Mouse (Mus musculus) liver, embryonic 16.5 days (tissue): ENCODE results near the gene Sult1e1. TPM values are rescaled to one million over a fixed set of nuclear protein-coding genes. Genes with fewer than 3 reads are reported as not detected.

Experiments used
- ATAC-seq: fragments of 200-750 bp; cut with Nextera tagmentation; 2 replicates; pipeline ENCODE4 v1.8.0; 2017; ENCODE audit warnings: low read depth, mild to moderate bottlenecking, moderate number of reproducible peaks, moderate library complexity
- H3K27ac ChIP-seq: fragments of 300-500 bp; sonication (generic); 2 replicates; pipeline ENCODE4 v1.5.1; 2014; ENCODE audit warnings: mild to moderate bottlenecking, low read length
- H3K27me3 ChIP-seq: fragments of 300-500 bp; sonication (generic); 2 replicates; pipeline ENCODE4 v1.6.1; 2014; ENCODE audit warnings: low read depth, low read length, mixed read lengths; ENCODE audit not compliant: control insufficient read depth, insufficient read depth
- H3K36me3 ChIP-seq: fragments of 300-500 bp; sonication (generic); 2 replicates; pipeline ENCODE4 v1.6.1; 2014; ENCODE audit warnings: mild to moderate bottlenecking; ENCODE audit not compliant: control insufficient read depth, insufficient read depth
- H3K4me1 ChIP-seq: fragments of 300-500 bp; sonication (generic); 2 replicates; pipeline ENCODE4 v1.6.1; 2014; ENCODE audit warnings: low read depth, low read length, mixed read lengths; ENCODE audit not compliant: control insufficient read depth
- H3K4me2 ChIP-seq: fragments of 300-500 bp; sonication (generic); 2 replicates; pipeline ENCODE4 v1.6.1; 2014; ENCODE audit warnings: low read depth, low read length, mixed read lengths
- H3K4me3 ChIP-seq: fragments of 300-500 bp; sonication (generic); 2 replicates; pipeline ENCODE4 v1.5.1; 2014; ENCODE audit warnings: low read depth, mild to moderate bottlenecking, low read length
- H3K9ac ChIP-seq: fragments of 300-500 bp; sonication (generic); 2 replicates; pipeline ENCODE4 v1.6.1; 2014; ENCODE audit warnings: low read depth, low read length
- H3K9me3 ChIP-seq: fragments of 300-500 bp; sonication (generic); replicated peaks from 2 replicates; pipeline ENCODE4 v1.6.1; 2016; ENCODE audit warnings: low read length; ENCODE audit not compliant: control insufficient read depth
- WGBS: fragments of 180-500 bp; shearing (Covaris S2); extraction: QIAGEN DNeasy Blood & Tissue Kit; methylation state at CpG from one replicate; pipeline ENCODE4 v1.1.7; 2014; ENCODE audit not compliant: insufficient replicate concordance; 5-methylcytosine and 5-hydroxymethylcytosine counted together
- polyA plus RNA-seq: library from polyadenylated mRNA; unstranded; fragments of >200 nt; fragmentation: Nextera tagmentation; extraction: Ambion mirVana; gene quantifications from 2 replicates; pipeline ENCODE4 v1.2.1, GENCODE M21; 2015

The Sult1e1 gene
- not detected in 2 replicates for polyA plus RNA-seq

DNA sequence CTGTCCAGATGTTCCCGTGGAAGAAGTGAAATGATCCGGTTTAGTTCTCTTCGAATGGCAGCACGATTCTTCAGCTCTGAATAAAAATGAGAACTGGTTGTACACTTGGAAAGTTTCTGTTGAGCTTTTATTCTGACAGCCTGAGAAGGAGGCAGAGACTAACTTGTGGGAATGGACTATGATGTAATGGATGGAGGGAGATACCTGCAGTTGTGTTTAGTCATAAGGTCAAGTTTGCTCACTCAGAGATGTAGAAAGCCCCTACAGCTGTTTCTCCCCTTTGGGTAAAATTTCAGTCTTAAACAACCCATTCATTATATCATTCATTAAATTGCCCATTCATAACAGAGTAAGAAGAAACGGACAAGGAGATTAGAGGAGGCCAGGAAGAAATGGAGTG, at the start of gene Sult1e1:
TSS of gene Sult1e1 (minus strand) at position 101 of the 400 bp plus-strand sequence.
- Histone ChIP-seq H3K9ac (no peak within 1 kb of the TSS), H3K27ac (no peak within 1 kb of the TSS), H3K36me3 (no peaks in the 10 kb centered on the region), H3K9me3 (no peaks in the 10 kb centered on the region), H3K27me3 (no peaks in the 10 kb centered on the region), H3K4me3 (no peak within 1 kb of the TSS), H3K4me1 (no peaks in the 10 kb centered on the region), H3K4me2 (no peak within 1 kb of the TSS)
- no peak for ATAC-seq
- WGBS: 62% methylated on average over 5 of the region's 5 CpGs

- Histone ChIP-seq H3K36me3 (no peaks in the 10 kb centered on the region), H3K27me3 (no peaks in the 10 kb centered on the region), H3K27ac (no peak overlapping the region), H3K4me3 (no peak overlapping the region), H3K4me1 (no peaks in the 10 kb centered on the region), H3K9me3 (no peaks in the 10 kb centered on the region), H3K9ac (no peak overlapping the region), H3K4me2 (no peak overlapping the region)
- ATAC-seq: no peak
Measured at GRCm38 (mm10) chr5:87622681-87623080, 31.3 kb upstream of the Sult1e1 start.

DNA sequence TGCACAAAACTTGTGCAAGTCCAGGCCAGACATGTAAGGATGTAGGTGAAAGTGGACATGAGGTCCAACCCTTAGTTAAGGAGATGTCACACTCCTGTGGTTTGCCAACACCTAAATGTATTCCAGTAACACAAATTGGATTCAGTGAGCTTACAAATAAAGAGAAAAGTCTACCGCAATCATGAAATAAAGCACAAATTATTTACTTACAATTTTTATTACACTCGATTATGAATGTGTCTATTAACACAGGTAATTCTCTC, 23.7 kb upstream of the Sult1e1 start:
- WGBS: 75% methylated on average over 2 of the region's 2 CpGs
- Histone ChIP-seq H3K36me3 (no peaks in the 10 kb centered on the region), H3K4me2 (no peak overlapping the region), H3K27me3 (no peaks in the 10 kb centered on the region), H3K4me3 (no peak overlapping the region), H3K9me3 (no peaks in the 10 kb centered on the region), H3K4me1 (no peaks in the 10 kb centered on the region), H3K27ac (no peak overlapping the region), H3K9ac (no peak overlapping the region)
- ATAC-seq: no peak

DNA sequence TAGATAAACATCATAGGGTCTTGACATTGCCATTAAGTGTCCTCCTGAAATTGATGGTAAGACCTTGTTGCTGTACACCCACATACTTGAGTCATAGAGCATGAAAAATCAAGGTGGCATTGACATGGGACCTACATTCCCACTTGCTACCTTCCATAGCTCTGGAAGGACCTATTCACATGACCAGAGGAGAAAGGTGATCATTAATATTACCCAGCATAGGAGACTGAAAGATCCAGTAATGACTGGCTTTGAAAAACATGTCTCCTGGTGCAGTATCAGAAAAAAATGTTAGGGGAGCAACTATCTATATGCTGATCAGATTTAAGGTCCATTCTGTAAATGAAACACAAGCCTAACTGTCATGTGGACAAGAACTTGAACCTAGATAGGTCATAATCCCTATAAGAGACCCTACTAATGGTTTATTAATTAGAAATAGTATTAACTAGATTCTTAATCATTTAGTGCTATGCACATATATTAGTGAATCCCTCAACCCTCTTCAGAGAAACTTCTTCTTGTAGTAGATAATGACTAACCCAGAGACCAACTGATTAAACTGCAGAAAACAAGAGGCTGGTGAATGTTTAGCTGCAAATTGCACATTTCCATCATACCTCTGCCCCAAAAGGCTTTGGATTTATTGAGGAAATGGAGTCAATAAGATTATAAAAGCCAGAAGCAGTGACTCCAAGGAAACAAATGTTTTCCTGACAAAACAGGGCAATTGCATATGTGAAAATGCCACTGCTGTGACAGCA, 23.2 kb upstream of the Sult1e1 start:
- Histone ChIP-seq H3K4me3 (no peak overlapping the region), H3K36me3 (no peaks in the 10 kb centered on the region), H3K4me2 (no peak overlapping the region), H3K27me3 (no peaks in the 10 kb centered on the region), H3K4me1 (no peaks in the 10 kb centered on the region), H3K9ac (no peak overlapping the region), H3K27ac (no peak overlapping the region), H3K9me3 (no peaks in the 10 kb centered on the region)
- no peak for ATAC-seq

- Histone ChIP-seq H3K9ac (no peak overlapping the region), H3K4me1 (no peaks in the 10 kb centered on the region), H3K27me3 (no peaks in the 10 kb centered on the region), H3K4me3 (no peak overlapping the region), H3K9me3 (no peaks in the 10 kb centered on the region), H3K4me2 (no peak overlapping the region), H3K27ac (no peak overlapping the region), H3K36me3 (no peaks in the 10 kb centered on the region)
- peak; percentile 50 for ATAC-seq
- WGBS: 34% methylated on average over 3 of the region's 3 CpGs
Measured at GRCm38 (mm10) chr5:87601018-87601417, 9.6 kb upstream of the Sult1e1 start.

DNA sequence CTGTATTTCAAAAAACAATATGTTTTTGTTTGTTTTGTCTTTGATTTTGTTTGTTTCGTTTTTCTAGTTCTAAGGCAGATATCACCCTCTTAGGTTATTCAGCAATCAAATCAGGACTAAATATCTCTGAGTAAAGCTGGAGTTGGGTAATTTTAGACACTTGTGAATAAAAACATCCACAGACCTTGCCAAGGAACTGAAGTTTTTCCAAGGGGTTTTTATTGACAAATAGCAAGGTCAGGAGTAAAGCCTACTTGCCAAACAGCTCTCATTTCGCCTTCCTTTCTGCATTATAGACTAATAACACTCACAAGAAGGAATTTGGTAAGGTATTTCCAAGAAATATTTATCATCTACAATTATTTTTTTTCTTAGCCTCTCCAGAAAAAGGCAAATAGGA, 6.5 kb upstream of the Sult1e1 start:
- Histone ChIP-seq H3K9ac (no peak overlapping the region), H3K4me3 (no peak overlapping the region), H3K27ac (no peak overlapping the region), H3K4me1 (no peaks in the 10 kb centered on the region), H3K9me3 (no peaks in the 10 kb centered on the region), H3K4me2 (no peak overlapping the region), H3K36me3 (no peaks in the 10 kb centered on the region), H3K27me3 (no peaks in the 10 kb centered on the region)
- ATAC-seq: no peak
- 35% methylated on average over 2 of the region's 2 CpGs for WGBS

- H3K36me3 ChIP-seq: no peaks in the 10 kb centered on the region
- no peaks in the 10 kb centered on the region for H3K27me3 ChIP-seq
- no peak overlapping the region for H3K9ac ChIP-seq
- no peaks in the 10 kb centered on the region for H3K9me3 ChIP-seq
- no peak overlapping the region for H3K4me3 ChIP-seq
- 46% methylated on average over 2 of the region's 2 CpGs for WGBS
- no peak overlapping the region for H3K27ac ChIP-seq
- no peak overlapping the region for H3K4me2 ChIP-seq
- no peak for ATAC-seq
- H3K4me1 ChIP-seq: no peaks in the 10 kb centered on the region
Measured at GRCm38 (mm10) chr5:87589916-87590315, 1.5 kb downstream of the Sult1e1 start.

GRCm38 (mm10) chr5:87580389-87580788, 11.0 kb downstream of the Sult1e1 start:
- no peak for ATAC-seq
- 42% methylated on average over 1 of the region's 1 CpGs for WGBS
- Histone ChIP-seq H3K27ac (no peak overlapping the region), H3K36me3 (no peaks in the 10 kb centered on the region), H3K27me3 (no peaks in the 10 kb centered on the region), H3K4me1 (no peaks in the 10 kb centered on the region), H3K9me3 (no peaks in the 10 kb centered on the region), H3K9ac (no peak overlapping the region), H3K4me3 (no peak overlapping the region), H3K4me2 (no peak overlapping the region)

DNA sequence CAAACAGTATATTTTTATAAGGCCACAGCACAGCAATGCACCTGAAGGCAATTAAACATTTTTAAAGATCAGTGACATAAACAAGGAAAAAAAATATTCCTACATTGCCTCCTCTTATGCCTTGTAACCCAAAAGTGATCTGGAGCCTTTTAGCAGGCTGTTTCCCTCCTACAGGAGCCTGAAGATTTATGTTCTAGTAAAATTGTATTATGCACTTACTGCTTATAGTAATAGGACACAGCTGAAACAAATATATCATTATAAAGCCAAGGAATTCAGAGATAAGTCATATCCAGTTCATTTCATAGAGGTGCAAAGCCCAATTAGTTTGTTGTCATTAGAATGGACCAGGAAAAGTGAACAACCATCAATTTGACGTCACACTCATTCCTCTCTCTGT, 17.2 kb downstream of the Sult1e1 start:
- Histone ChIP-seq H3K27ac (no peak overlapping the region), H3K4me3 (no peak overlapping the region), H3K9ac (no peak overlapping the region), H3K4me1 (no peaks in the 10 kb centered on the region), H3K36me3 (no peaks in the 10 kb centered on the region), H3K4me2 (no peak overlapping the region), H3K9me3 (no peaks in the 10 kb centered on the region), H3K27me3 (no peaks in the 10 kb centered on the region)
- no peak for ATAC-seq
- WGBS: 55% methylated on average over 1 of the region's 1 CpGs
